Mouse (Mus musculus) ES-Bruce4 (cell line): ENCODE measurements around the gene Disp1. TPM values are rescaled to one million over a fixed set of nuclear protein-coding genes. Genes with fewer than 3 reads are reported as not detected.

Source experiments
- H3K27ac ChIP-seq: 2 replicates; pipeline ENCODE4 v1.5.1; 2012; ENCODE audit warnings: low read length, inconsistent platforms; ENCODE audit not compliant: insufficient read depth
- H3K27me3 ChIP-seq: 2 replicates; pipeline ENCODE4 v1.6.1; 2012; ENCODE audit warnings: mild to moderate bottlenecking, low read length, inconsistent platforms; ENCODE audit not compliant: control insufficient read depth, poor library complexity, insufficient read depth, severe bottlenecking
- H3K36me3 ChIP-seq: 2 replicates; pipeline ENCODE4 v1.6.1; 2012; ENCODE audit warnings: inconsistent platforms, mild to moderate bottlenecking, low read length, moderate library complexity; ENCODE audit not compliant: control insufficient read depth, poor library complexity, insufficient read depth, severe bottlenecking
- H3K4me1 ChIP-seq: one replicate; pipeline ENCODE4 v1.8.1; 2011; ENCODE audit warnings: low read length; ENCODE audit not compliant: control insufficient read depth, insufficient read depth
- H3K4me3 ChIP-seq: 2 replicates; pipeline ENCODE4 v1.5.1; 2011; ENCODE audit warnings: low read depth, mild to moderate bottlenecking, low read length
- H3K9ac ChIP-seq: 2 replicates; pipeline ENCODE4 v1.6.1; 2012; ENCODE audit warnings: low read depth, mild to moderate bottlenecking, inconsistent platforms; ENCODE audit not compliant: poor library complexity, severe bottlenecking
- H3K9me3 ChIP-seq: replicated peaks from 2 replicates; pipeline ENCODE4 v1.6.1; 2012; ENCODE audit warnings: mild to moderate bottlenecking, low read length, inconsistent platforms; ENCODE audit not compliant: control insufficient read depth, poor library complexity, insufficient read depth, severe bottlenecking
- CTCF ChIP-seq: IDR thresholded peaks from one replicate; pipeline ENCODE4 v1.8.1; 2011; ENCODE audit warnings: low read depth, low read length
- EP300 ChIP-seq: IDR thresholded peaks from 2 replicates; pipeline ENCODE4 v1.6.1; 2011; ENCODE audit warnings: low read depth, low read length; ENCODE audit not compliant: insufficient read depth
- POLR2A ChIP-seq: IDR thresholded peaks from one replicate; pipeline ENCODE4 v1.8.1; 2011; ENCODE audit warnings: low read length; ENCODE audit not compliant: insufficient read depth
- polyA plus RNA-seq: library from polyadenylated mRNA; stranded (reverse); fragments of >200 nt; gene quantifications from 2 replicates; pipeline ENCODE4 v1.2.4, GENCODE M21; 2011; ENCODE audit warnings: low read depth; ENCODE audit not compliant: missing spikeins, insufficient read depth, insufficient read length

Disp1 gene
- polyA plus RNA-seq, 1 experiment = 9.5 TPM

GRCm38 (mm10) chr1:183164648-183165071 is 56.7 kb downstream of the Disp1 start:
- Histone ChIP-seq H3K9ac (no peak overlapping the region), H3K4me1 (no peaks in the 10 kb centered on the region), H3K36me3 (no peaks in the 10 kb centered on the region), H3K27ac (no peak overlapping the region), H3K4me3 (no peak overlapping the region), H3K27me3 (no peaks in the 10 kb centered on the region; the same call in 1 of the 2 replicates), H3K9me3 (no peaks in the 10 kb centered on the region)
- TF ChIP-seq EP300 = no peak
- TF ChIP-seq POLR2A = no peak
- TF ChIP-seq CTCF = no peak

- no peaks in the 10 kb centered on the region for H3K9me3 ChIP-seq
- H3K27me3 ChIP-seq = no peaks in the 10 kb centered on the region; the same call in 1 of the 2 replicates
- no peaks in the 10 kb centered on the region for H3K4me1 ChIP-seq
- H3K27ac ChIP-seq = no peak overlapping the region
- H3K4me3 ChIP-seq = no peak overlapping the region
- TF ChIP-seq CTCF (no peak), POLR2A (no peak), EP300 (no peak)
- H3K9ac ChIP-seq = no peak overlapping the region
- no peaks in the 10 kb centered on the region for H3K36me3 ChIP-seq
Measured at GRCm38 (mm10) chr1:183164190-183164580, 57.1 kb downstream of the Disp1 start.

GRCm38 (mm10) chr1:183163512-183164189 is 57.7 kb downstream of the Disp1 start:
- Histone ChIP-seq H3K9me3 (no peaks in the 10 kb centered on the region), H3K4me1 (no peaks in the 10 kb centered on the region), H3K9ac (no peak overlapping the region), H3K27me3 (no peaks in the 10 kb centered on the region; the same call in 1 of the 2 replicates), H3K36me3 (no peaks in the 10 kb centered on the region), H3K4me3 (no peak overlapping the region), H3K27ac (no peak overlapping the region)
- no peak for TF ChIP-seq POLR2A
- no peak for TF ChIP-seq EP300
- TF ChIP-seq CTCF = no peak

- Histone ChIP-seq H3K27ac (no peak overlapping the region), H3K27me3 (no peaks in the 10 kb centered on the region; the same call in 1 of the 2 replicates), H3K36me3 (no peaks in the 10 kb centered on the region), H3K9me3 (no peaks in the 10 kb centered on the region), H3K4me3 (no peak overlapping the region), H3K9ac (no peak overlapping the region), H3K4me1 (no peaks in the 10 kb centered on the region)
- TF ChIP-seq CTCF (no peak), EP300 (no peak), POLR2A (no peak)
Measured at GRCm38 (mm10) chr1:183161057-183161456, 60.3 kb downstream of the Disp1 start.

- no peaks in the 10 kb centered on the region for H3K36me3 ChIP-seq
- H3K4me3 ChIP-seq = no peak overlapping the region
- H3K27ac ChIP-seq = no peak overlapping the region
- H3K9ac ChIP-seq = no peak overlapping the region
- TF ChIP-seq EP300 (no peak), POLR2A (no peak), CTCF (no peak)
- H3K27me3 ChIP-seq = no peaks in the 10 kb centered on the region
- no peaks in the 10 kb centered on the region for H3K9me3 ChIP-seq
- no peaks in the 10 kb centered on the region for H3K4me1 ChIP-seq
Measured at GRCm38 (mm10) chr1:183160188-183160587, 61.1 kb downstream of the Disp1 start.

GRCm38 (mm10) chr1:183159183-183159582 is 62.1 kb downstream of the Disp1 start:
- TF ChIP-seq EP300 = no peak
- no peak for TF ChIP-seq POLR2A
- TF ChIP-seq CTCF = no peak
- H3K27ac ChIP-seq = no peak overlapping the region
- H3K4me3 ChIP-seq = no peak overlapping the region

More at GRCm38 (mm10) chr1:183159183-183159582, 62.1 kb downstream of the Disp1 start:
- no peaks in the 10 kb centered on the region for H3K4me1 ChIP-seq
- H3K9ac ChIP-seq = no peak overlapping the region
- no peaks in the 10 kb centered on the region for H3K36me3 ChIP-seq
- H3K27me3 ChIP-seq = no peaks in the 10 kb centered on the region
- no peaks in the 10 kb centered on the region for H3K9me3 ChIP-seq
